Mouse (Mus musculus): ENCODE measurements around the gene Sec24a.
A peak's percentile ranks its signal among the peaks of the same experiment; 100 is the strongest.

Sec24a gene

GRCm38 (mm10) chr11:51649889-51650199, 113.6 kb downstream of the Sec24a start:
- peak in 1 of 2 experiments; percentile 33 for DNase-seq (ENCODE audit: low spot score in 2 of 2)

DNA sequence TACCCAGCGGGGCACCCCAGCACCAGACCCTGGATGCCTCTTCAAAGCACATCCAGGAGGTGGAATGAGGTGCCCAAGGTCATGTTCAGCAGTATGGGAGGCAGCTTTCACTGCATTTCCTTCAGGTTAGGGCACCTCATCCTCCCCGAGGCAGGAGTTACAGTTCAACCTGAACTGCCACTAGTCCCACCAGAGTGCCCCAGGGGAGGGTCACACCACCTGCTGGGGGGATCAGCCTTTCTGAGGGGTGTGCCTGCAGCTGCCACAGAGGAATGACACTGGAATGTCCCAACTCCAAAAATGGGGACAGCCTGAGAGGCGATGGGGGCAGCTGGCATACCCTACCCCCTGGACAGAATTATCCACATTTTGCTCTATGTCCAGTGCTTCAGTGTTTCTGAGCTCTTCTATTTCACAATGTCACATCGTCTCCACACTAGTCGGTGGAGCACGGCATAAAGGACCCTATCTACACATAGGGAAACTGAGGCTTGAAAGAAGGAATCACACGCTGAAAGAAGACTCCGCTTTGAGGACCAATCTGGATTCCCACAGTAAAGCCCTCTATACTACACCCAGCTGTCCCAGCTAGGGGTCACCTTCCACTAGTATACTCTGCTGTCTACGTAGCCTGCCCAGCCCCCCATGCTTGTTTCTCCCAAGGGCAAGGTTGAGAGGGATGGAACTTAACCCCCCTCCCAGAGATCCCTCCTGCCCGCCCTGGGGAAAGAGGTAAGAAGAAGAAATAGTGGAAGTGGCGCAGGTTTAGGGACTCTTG, 114.1 kb downstream of the Sec24a start:
- no peak for DNase-seq (ENCODE audit: low spot score in 2 of 2)

- no peak for DNase-seq (ENCODE audit: low spot score in 2 of 2)
Measured at GRCm38 (mm10) chr11:51648566-51648965, 114.9 kb downstream of the Sec24a start.

DNA sequence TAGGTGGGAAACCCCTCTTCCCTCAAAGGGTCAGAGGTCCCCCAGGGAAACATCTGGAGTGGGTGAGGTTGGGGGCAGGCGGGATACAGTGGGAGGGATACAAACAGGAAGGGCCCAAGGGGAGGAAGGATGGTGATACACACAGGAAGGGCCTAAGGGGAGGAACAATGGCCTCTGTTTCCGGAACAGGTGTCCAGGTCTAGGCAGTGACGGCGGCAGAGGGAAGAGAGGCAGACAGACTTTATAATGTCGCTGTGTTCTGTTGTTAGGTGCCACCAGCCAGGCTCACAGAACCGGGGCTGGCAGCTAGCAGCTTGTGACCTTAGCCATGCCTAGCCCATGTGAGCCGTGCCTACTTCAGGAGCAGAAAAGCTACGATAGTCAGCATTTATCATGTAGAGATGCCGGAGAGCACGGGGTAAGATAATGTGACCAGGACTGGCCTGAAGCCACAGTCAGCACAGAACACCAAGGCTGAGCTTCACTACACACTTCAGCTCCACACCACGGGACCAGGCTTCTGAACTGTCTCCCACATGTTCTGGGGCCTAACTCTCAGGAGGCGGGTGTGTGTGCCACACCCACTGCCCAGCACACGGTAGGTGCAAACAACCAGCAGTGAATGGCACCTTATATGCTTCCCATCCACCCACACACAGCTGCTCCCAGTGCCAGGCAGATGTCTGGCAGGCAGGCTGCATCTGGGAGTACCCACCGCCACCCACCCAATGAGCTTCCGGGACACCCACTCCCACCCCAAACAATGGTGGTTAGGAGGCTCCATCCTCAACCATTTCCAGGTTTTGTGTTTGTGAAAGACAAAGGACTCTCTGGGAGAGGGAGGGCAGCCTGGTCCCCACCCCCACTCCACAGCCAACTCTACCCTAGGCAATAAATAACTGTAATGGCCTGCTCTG, 116.4 kb downstream of the Sec24a start:
- DNase-seq (ENCODE audit: low spot score in 2 of 2): peak; percentile 37 to 38

DNA sequence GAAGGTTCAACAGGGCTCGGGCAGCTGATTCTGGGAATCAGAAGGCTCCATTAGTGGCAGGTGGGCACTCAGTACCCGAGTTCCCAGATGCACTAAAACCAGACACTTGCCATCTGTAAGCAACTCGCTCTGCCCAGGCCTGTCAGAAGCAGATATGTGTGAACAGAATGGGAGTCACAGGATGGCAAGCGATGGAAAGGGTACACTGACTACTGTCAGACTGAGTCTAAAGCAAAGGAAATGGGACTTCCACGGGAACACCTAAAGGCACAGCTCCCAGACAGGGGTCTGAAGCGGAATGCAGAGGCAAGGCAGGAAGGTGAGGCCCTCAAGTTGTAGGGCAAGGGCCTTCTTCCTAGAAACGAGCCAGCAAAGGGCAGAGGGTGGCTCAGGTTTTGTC, 117.2 kb downstream of the Sec24a start:
- DNase-seq (ENCODE audit: low spot score in 2 of 2): no peak

DNA sequence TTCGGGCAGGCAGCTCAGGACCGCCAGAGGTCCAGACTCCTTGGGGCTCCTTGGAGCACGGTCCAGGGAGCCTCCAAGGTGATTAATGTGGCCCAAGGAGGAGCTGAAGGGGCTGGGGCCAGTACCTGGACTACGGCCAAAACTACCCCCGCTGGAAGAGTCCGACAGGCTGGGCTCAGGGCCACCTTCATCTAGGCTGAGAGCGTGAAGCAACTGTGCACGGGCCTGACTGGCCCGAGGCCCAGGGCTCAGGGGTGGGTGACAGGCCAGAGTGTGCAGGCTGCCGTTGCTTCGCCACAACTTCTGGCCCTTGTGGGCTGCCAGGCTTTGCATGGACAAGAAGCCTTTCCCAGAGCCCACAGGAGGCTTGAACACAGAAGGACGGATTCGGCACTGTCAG, 118.1 kb downstream of the Sec24a start:
- DNase-seq (ENCODE audit: low spot score in 2 of 2): no peak

DNA sequence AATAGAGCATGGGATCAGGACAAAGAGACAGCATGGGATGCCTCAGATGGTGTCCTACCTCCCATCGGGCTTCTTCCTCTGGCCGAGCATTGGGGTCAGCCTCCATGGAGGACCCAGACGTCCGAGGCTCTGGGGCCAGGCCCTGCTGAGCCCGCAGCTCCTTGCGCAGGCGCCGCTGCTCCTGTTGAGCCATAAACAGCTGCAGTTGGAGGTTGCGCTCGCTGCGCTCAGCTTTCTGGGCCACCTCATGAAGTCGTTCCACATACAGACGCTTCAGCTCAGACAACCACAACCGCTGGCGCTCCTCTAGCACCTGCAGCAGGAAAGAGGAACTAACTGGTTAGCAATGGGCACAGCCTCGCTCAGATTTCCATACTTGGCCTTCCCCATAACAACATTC, 119.2 kb downstream of the Sec24a start:
- peak; percentile 83 to 88 for DNase-seq (ENCODE audit: low spot score in 2 of 2)

DNA sequence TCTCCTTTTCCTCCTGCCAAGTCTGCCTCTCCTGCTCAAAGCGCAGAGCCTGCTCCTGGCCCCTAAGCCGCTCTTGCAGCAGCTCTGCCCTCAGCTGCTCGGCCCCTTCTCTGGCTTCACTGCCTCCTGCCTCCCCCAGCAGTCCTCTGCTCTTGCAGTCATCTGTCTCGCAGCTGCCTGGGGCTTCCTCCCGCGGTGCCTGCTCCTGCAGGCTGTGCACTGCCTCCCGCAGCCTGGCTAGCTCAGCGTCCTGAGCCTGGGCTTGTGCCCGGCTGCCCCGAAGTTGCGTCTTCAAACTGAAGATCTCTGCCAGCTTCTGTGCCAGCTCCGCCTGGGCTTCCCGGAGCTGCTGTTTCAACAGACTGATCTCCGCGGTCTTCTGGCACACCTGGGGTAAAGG, 119.7 kb downstream of the Sec24a start:
- DNase-seq (ENCODE audit: low spot score in 2 of 2): peak; percentile 70 to 74

DNA sequence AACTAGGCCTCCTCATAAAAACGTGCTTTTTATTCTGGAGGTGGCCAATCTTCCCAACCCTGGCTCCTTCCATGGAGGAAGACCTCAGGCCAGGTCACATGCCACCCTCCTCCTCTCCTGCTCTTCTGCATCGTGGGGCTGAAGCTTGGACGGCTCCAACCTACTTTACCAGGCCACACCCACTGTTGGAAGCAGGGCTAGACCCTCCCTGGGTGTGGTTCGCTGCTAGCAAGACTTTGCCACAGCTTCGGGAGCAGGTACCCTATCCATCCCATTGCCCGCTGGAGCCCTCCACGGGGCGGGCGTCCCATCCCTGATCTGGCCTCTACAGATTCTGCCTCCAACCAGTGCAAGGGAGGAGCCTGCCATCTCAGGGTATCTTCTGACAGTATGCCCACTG, 120.2 kb downstream of the Sec24a start:
- DNase-seq (ENCODE audit: low spot score in 2 of 2): peak in 1 of 2 experiments; percentile 33

Data from thymus, postnatal 10 days (tissue).